Mouse (Mus musculus) left cerebral cortex, adult 18-20 months (tissue): Measurements from ENCODE around the gene Lcn3. TPM values are rescaled to one million over a fixed set of nuclear protein-coding genes. Genes with fewer than 3 reads are reported as not detected.

Experiments used
- total RNA-seq, 2 experiments: library from RNA; stranded (reverse); gene quantifications; 2 replicates each; pipeline ENCODE4 v1.2.3; 2021

The Lcn3 gene
- total RNA-seq, 2 experiments from 2014 or later = not detected

Other genes starting within 250 kb of the Lcn3 start
- gene Traf2, start 218.6 kb upstream of the Lcn3 start, total RNA-seq = 10 to 100 TPM; 11.6 to 11.9 TPM
- 100 to 1,000 TPM; 199 to 203 TPM for gene Edf1, start 207.7 kb upstream of the Lcn3 start, total RNA-seq
- 1 to 10 TPM; 1.1 to 1.3 TPM for gene Mamdc4, start 190.7 kb upstream of the Lcn3 start, total RNA-seq
- 10 to 100 TPM; 60.3 to 63.0 TPM for gene Phpt1, start 190.3 kb upstream of the Lcn3 start, total RNA-seq
- gene Ajm1, start 183.8 kb upstream of the Lcn3 start, total RNA-seq = 10 to 100 TPM; 85.6 to 86.3 TPM
- gene Rabl6, start 157.0 kb upstream of the Lcn3 start, total RNA-seq = 100 to 1,000 TPM; 146 to 150 TPM
- not detected for gene Ccdc183, start 147.9 kb upstream of the Lcn3 start, total RNA-seq
- gene Tmem141, start 143.6 kb upstream of the Lcn3 start, total RNA-seq = 10 to 100 TPM; 21.7 to 23.1 TPM
- gene Fcna, start 137.5 kb upstream of the Lcn3 start, total RNA-seq = under 1 TPM; 0.66 to 0.79 TPM
- gene Lcn8, start 112.4 kb upstream of the Lcn3 start, total RNA-seq = not detected
- gene Lcn5, start 107.6 kb upstream of the Lcn3 start, total RNA-seq = not detected
- gene Lcn6, start 88.8 kb upstream of the Lcn3 start, total RNA-seq = not detected
- gene Lcn10, start 82.8 kb upstream of the Lcn3 start, total RNA-seq = not detected
- gene Obp2a, start 65.5 kb upstream of the Lcn3 start, total RNA-seq = not detected
- 10 to 100 TPM; 89.7 to 94.0 TPM for gene Bmyc, start 58.8 kb upstream of the Lcn3 start, total RNA-seq
- gene Obp2b, start 28.6 kb upstream of the Lcn3 start, total RNA-seq = not detected
- not detected for gene Lcn11, start 11.4 kb downstream of the Lcn3 start, total RNA-seq
- not detected for gene Gm13539, start 16.7 kb downstream of the Lcn3 start, total RNA-seq
- not detected for gene Glt6d1, start 50.3 kb downstream of the Lcn3 start, total RNA-seq
- gene Lcn9, start 57.6 kb downstream of the Lcn3 start, total RNA-seq = not detected
- not detected for gene Sohlh1, start 81.7 kb downstream of the Lcn3 start, total RNA-seq
- 100 to 1,000 TPM; 118 to 130 TPM for gene Kcnt1, start 98.2 kb downstream of the Lcn3 start, total RNA-seq
- 100 to 1,000 TPM; 155 to 171 TPM for gene Camsap1, start 217.7 kb downstream of the Lcn3 start, total RNA-seq